Mouse (Mus musculus) ES-E14 (cell line): ENCODE data around the gene Masp2.

Source experiments
- CHD2 ChIP-seq: IDR thresholded peaks from 2 replicates; pipeline ENCODE4 v1.6.1; 2014; ENCODE audit warnings: mild to moderate bottlenecking, low read depth, low read length, inconsistent platforms
- HCFC1 ChIP-seq: IDR thresholded peaks from 2 replicates; pipeline ENCODE4 v1.6.1; 2012; ENCODE audit warnings: low read length, inconsistent platforms, borderline replicate concordance; ENCODE audit not compliant: insufficient read depth
- MAFK ChIP-seq: IDR thresholded peaks from 2 replicates; pipeline ENCODE4 v1.6.1; 2014; ENCODE audit warnings: mild to moderate bottlenecking, low read depth, low read length, inconsistent platforms; ENCODE audit not compliant: insufficient read depth
- ZC3H11A ChIP-seq: IDR thresholded peaks from 2 replicates; pipeline ENCODE4 v1.6.1; 2012; ENCODE audit warnings: low read depth, mild to moderate bottlenecking, inconsistent platforms, low read length, borderline replicate concordance
- ZNF384 ChIP-seq: IDR thresholded peaks from 2 replicates; pipeline ENCODE4 v1.6.1; 2012; ENCODE audit warnings: low read depth, low read length, inconsistent platforms

DNA sequence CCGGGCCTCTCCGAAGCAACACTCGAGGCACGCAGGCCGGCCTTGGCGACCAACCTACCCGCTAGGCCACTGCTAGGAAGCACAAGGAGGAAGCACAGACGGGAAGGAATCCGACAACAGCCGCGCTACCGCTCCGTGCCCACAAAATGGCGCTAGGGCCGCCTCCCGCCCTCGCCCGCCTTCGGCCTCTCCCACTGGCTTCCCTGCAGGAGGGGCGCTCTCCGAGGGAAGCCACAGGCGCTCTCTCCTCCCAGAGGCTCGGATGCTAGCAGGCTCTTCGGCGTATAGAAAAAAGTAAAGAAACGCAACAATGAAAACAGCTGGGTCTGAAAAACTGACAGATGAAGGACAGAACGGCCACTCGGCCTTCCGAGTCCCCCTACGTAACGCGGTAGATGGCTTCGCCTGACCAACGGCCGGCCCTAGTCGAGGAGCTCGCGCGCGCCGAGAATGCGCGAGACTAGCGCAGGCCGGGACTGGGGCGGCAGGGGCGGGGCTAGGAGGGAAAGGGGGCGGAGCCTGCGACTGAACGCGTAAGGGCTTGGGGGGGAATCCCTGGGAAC, 24.4 kb downstream of the Masp2 start, which contains the start of gene Tardbp:
- TF ChIP-seq ZNF384 (no peak), MAFK (no peak), ZC3H11A (no peak), HCFC1 (no peak), CHD2 (peak; percentile 93)
